Mouse (Mus musculus): Measurements from ENCODE around the gene Podnl1.

Gene Podnl1

DNA sequence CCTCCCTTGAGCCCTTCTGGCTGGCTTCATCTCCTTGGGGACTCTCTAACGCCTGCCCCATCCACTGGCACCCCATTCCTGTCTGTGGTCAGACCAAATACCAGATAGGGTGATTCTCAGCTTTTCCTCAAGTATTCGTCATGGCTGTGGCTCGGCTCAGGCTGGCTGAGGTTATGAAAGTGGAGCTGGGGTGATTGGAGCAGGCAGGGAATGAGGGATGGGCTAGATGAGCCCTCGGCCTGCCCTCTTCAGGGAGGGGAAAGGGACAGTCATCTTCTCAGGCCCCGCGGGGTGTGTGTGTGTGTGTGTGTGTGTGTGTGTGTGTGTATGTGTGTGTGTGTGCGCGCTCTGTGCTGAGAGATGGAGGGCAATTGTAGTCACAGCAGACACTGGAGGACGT is at the start of gene Podnl1:
Podnl1 (plus strand) TSS at position 334 of the 400 bp plus-strand sequence.
- no peak for DNase-seq

DNA sequence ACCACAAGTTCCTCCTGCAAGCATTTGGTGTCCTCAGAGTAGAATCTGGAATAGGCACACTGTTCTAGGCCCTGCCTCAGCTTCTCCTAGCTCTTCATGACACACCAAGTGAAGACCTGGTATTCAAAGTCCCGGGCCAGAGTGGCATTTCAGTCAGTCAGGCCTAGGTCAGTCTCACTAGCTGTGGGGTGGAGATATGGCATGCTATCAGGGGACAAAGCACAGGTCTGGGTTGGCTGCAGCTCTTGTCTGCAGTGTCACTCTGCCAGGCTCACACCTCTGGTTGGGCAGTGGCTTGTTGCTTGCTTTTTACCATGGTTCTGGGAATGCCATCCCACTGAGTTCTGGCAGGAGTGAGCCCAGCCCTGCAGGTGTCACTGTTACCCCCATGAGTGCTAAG is 49.4 kb upstream of the Podnl1 start:
- no peak for DNase-seq

DNA sequence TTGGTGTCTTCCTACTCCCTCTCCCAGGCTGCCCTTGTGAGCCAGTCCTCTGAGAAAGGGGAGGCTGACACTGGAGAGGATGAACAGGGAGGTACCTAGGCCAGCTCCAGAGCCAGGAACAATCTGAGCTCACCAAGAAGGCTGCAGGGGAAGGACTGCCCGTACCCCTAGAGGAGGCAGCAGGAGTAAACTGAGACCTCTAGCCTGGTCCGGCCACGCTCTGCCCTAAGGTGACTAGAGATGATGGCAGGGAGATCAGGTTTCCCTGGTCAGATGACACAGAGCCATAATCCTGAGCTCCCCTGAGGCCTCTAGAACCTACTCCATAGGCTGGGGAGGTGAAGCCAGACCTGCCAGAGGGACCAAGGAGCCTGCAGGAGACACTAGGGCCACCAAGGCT is 48.9 kb upstream of the Podnl1 start:
- no peak for DNase-seq

DNA sequence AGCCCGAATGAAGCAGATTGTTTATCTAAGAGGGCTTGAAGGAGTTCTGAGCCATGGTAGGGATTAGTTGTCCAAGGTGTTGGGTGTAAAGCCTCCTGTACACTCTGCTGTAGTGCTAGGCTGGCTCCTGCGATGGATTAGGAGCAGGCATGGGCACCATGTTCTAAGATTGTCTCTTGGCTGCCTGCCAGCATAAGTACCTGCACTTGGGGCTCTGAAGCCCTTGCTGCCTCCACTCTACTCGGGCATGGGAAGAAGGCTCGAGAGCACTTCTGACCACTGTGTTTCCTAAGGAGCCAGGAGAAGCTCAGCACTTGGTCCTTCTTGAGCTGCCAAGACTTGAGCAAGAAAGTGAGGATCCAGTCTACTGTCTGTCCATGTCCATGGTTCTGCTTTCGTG is 46.6 kb upstream of the Podnl1 start:
- DNase-seq, result no peak

DNA sequence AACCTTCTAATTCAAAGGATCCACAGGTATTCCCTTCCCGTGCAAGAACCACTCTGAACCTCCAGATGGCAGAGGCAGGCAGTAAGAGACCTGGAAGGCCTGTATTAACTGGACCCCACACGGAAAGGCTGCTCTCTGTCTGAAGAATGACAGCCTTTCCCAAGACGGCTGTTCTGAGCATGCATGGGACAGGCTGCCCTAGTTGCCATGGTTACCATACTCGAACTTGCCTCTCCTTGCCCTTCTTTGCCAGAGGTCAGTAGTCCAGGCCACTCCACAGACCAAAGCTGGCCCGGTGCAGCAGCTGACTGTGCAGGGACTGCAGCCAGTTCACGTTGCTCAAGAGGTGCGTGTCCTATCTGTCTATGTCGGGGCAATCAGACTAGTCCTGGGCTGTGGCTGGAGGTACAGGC is 42.0 kb upstream of the Podnl1 start:
- DNase-seq, result no peak

DNA sequence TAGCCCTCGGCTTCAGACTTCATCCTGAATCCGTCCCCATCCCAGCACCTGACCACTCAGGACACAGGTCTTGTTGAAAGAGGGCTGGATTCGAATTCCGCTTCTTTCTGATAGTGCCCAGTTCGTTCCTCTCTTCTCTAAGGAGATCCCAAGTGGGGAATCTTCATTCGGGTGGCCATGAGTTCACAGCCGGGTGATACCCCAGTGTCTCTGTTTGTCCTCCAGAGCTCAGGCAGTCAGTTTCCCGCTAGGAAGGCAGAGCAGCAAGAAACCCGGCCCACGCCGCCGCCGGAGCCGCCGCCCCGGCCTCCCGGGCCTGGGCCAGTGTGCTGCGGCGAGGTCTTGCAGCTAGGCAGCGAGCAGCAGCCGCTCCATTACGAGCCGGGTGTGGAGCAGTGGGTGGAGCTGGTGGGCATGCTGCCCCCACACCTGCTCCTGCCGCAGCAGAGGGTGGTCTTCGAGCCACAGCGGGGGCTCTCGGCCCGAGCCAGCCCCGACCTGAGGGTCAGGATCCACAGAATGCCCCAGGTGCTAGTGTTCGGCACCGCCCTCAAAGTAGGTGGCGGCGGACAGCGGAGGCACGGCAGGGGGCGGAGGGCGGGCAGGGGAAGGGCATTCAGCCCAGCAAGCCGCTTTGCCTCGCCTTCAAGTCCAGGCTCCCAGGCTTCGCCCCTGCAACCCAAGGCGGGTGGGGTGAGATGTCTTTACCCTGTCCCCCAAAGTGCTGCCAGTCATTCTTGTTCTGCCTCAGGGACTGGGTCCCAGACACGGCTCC is 41.3 kb upstream of the Podnl1 start:
- no peak for DNase-seq

DNA sequence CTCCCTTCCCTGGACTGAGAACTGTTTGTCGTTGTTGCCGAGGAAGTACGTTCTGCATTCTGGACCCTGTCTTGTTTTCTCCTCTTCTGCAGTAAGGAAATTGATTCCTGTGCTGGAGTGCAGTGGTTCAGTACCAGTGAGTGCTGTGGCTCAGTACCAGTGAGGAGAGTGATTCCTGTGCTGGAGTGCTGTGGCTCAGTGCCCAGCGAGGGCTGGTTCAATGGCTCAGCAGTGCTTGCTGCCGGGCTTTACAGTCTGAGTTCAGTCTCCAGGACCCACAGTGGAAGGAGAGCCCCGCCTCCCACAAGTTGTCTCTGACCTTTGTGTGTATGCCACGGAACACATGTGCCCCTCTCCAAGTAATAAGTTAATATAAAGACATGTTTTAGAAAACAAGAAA is 38.6 kb upstream of the Podnl1 start:
- no peak for DNase-seq

DNA sequence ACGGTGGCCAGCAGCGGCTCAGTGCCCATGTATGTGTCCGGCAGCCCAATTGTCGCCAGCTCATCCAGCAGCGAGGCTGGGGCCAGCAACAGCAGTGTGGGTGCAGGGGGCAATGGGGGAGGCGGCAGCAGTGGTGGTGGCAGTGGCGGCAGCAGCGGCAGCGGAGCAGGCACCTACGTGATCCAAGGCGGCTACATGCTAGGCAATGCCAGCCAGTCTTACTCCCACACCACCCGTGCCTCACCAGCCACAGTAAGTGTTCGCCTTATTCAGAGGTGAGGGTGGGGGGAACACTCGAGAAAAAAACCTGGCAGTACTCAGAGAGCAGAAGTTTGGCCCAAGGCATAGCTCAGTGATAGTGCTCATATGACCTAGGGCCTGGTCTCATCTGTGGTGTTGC is 38.0 kb upstream of the Podnl1 start:
- no peak for DNase-seq

DNA sequence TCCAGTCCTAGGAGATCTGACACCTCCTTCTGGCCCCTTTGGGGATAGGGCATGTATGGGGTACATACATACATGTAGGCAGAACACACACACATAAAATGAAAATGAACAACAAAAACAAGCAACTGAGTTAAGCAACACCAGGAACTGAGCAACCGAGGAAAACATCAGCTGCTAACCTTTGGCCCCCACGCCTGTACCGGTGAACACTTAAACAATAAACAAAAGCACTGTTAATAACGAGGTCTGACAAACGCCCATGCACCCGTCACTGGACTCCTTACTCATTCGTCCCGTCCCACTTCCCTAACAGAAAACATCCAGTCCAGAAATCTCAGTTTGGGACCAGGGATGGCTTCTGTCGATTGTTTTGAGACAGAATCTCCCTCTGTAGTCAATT is 36.5 kb upstream of the Podnl1 start:
- no peak for DNase-seq

DNA sequence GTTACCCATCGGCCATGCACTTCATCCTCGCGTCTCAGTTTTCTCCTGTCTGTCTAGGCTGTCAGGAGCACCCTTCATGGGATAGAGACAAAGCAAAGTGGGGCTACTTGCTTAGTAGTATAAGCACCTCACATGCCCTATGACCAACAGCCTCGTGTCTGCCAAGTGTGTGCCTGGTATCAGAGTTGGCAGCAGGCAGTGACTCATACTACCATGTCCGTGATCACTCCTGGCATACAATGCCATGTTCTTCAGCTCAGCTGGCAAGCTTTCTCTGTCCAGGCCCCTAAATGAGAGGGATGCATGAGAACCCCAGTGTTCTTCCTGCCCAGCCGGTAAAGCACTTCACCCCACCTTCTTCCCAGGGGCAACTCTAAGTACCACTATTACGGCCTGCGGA is 35.2 kb upstream of the Podnl1 start:
- DNase-seq, result no peak

DNA sequence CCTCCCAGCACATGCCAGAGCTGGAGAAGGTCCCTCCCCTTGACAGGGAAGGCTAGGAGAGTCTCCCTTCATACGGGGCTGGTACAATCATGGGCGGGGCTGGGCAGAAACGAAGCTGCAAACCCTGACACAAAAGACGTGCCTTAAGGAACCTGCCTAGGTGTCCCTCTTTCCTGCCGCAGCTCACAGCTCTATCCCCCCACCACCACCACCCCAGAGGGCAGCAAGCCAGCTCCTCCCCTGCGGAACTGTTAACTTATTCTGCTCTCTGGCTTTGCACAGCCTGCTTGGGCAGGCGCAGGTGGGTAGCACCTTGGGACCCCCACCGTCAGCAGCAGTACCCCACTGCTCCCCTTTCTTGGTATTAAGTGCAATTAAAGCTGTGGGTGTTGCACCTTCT is 29.7 kb upstream of the Podnl1 start:
- DNase-seq, result no peak

DNA sequence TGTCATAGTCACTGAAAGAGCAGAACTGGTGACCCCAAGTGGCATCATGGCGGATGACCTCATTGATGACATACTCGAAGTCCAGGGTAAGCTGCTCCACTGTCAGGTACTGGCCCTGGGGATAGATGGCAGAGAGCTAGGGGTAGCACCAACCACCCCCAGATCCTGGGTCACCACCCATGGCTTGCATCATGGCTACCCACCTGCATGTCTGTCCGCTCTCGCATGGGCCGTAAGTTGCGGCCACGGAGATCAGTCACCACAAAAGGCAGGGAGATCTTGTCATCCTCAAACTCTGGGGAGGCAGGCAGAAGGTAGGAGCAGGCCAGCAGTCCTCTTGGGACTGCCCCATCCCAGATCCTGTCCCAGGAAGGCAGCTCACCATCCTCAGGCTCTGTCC is 27.4 kb upstream of the Podnl1 start:
- DNase-seq, result no peak

DNA sequence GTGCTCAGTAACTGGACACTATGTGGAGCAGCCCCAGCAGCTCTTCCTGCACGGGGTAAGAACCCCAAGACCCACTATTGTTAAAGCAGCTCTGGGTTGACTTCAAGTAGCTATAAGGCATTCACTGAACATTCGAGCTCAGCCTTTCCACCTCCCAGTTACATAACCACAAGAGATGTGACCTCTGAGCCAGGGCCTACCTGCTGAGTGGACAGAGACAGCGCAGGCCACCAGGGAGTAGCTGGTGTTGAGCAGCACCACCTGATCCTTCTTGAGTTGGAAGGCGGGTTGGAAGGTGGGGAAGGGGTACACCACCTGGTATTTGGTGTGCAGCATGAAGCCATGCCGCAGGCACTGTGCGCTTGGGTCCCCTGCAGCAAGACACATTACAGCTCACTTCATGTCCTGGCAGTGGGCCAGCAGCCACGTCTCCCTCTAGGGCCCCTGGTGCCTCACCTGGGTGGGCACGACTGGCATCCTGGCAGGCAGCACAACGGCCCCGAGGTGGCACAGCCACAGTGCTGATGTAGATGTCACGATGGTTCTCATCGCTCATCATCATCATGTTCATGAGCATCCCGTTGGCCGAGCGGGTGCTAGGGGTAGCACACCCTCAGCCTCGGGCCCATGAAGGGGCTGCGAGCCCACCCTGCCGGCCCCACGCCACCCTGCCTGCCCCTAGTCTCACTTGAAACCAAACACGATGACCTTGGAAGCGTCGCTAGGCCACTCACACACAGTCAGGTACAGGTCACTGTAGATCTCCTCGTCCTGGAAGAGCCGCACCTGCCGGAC is 24.1 kb upstream of the Podnl1 start:
- DNase-seq, result no peak

DNA sequence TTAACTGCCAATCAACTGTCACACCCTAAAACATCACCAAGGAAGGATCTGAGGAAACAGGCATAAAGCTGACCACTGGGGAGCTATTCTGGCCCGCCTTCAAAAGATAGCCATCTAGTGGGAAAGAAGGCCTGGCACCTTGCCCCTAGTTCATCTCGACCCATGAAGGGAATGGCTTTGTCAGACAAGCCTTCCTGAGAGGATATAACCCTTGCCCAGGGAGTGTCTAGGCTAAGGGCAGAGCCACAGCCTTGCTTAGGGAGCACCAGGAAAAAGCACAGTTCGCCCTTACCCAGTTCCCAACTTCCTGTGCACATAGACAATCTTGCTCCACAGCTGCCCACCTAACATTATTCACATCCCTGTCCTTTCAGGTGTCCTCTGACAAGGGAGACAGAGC is 22.2 kb upstream of the Podnl1 start:
- DNase-seq, result no peak

DNA sequence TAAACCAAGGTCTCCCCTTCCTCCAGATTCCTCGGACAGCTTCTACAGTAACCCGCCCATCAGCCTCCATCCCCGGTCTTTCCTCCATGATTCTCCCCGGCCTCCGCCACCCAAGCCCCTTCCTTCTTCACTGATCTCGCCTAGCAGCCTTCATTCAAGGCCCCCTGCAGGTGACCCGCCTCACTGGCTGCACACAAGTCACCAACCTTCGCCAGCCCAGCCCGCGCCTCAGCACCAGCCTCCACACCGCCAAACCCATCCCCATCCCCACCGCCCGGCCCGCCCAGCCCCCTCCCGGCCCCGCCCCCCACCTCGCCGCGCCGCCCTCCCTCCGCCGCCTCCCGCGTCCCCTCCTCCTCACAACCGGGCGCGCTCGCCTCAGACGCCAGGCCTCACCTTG is 21.6 kb upstream of the Podnl1 start:
- no peak for DNase-seq

DNA sequence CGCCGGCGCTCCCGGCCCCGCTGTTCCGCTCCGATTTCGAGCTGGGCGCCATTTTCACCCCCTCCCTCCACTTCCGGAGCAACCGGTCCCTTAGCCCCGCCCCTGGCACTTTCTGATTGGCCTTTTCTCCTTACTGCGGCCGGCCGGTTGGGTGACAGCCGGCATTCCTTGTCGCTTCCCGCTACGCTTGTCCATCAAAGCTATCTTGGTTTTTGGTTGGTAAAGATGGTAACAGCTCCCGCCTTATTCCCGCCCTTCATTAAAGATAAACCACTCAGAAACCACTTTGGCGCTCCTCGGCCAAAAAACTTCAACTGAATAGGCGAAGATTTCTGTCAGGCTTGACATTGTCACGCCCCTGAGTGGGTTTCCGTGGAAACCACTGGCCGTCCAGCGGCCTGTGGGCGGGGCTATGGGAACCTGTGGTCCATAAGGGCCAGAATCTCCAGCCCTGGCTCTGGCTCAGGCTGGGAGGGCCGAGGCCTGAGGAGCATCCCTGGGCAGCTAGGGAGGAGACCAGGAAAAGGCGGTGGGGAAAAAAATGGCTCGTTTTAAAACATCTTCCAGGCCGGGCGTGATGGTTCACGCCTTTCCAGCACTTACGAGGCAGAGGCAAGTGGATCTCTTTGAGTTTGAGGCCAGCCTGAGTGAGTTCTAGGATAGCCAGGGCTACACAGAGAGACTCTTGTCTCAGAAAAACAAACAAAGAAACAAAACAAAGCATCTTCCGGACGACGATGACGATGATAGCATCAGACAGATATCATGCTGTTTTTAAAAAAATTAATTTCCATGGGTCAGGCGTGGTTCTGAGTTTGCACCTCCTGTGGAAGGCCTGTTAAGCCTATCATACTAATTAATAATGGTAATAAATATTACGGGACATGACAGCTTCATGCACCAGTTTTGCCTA is 20.8 kb upstream of the Podnl1 start, which contains the start of gene Dcaf15:
Dcaf15 (minus strand) TSS at position 72 of the 913 bp plus-strand sequence.
- DNase-seq, result peak; percentile 99

DNA sequence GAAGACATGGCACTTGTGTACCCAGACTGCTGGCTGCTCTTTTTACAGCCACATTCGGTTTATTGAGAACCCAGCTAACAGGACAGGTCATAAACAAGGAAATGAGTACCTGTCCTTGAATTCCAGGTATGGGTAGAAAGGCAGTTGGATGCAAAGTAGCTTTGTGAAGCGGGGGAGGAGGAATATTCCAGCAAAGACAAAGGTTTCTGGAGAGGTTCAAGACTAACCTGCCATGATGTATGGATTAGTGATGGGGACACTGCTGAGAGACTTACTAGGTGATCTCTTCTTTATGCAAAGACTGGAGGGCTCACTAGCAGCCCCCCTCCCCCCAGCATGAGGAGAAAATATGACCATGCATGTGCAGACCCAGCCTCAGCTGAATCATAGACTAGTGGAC is 20.1 kb upstream of the Podnl1 start:
- DNase-seq, result no peak

DNA sequence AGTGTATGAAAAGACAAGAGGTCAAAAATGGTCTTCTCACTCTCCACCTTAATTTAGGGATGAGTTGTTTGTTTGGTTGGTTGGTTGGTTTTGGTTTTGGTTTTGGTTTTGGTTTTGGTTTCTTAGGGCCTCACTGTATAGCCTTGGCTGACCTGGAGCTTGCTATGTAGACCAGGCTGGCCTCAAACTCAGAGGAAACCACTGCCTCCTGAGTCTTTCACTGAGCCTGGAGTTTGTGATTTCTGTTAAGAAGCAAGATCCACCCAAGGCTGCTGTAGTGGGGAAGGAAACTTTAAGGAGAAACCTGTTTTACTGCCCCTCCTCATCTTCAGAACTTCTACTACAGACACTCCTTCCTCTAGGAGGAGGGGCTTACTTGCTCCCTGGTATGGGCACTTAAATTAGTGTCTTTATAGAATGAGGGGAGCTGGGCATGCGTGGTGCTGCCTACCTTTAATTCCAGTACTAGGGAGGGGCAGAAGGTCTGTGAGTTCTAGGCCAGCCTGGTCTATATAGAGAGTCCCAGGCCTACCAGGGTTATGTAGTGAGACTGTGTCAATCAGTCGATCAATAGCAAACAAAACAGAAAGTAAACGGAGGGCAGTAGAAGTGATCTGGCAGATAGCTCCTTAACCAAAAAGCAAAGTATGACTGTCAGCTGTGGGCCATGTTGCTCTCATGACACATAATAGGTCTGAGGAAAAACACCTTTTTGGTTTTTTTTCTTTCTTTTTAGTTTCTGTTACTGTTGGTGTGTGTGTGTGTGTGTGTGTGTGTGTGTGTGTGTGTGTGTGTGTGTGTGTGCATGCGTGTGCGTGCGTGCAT is 19.4 kb upstream of the Podnl1 start:
- no peak for DNase-seq

DNA sequence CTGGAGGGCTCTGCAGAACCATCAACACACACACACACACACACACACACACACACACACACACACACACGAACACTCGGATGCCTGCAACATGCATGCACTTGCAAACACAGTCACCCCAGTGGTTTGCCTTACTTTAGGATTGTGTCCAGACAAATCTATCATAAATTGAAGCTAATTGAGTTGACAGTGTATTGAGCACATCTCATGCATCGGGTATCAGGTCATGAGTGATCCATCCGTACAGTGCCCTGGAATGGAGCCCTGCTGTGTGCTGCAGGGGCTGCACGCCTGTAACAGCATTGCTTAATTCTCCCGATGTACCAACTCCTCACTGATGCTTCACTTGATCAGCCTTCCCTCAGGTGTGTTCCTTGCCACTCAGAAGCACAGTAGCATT is 10.1 kb upstream of the Podnl1 start:
- no peak for DNase-seq

DNA sequence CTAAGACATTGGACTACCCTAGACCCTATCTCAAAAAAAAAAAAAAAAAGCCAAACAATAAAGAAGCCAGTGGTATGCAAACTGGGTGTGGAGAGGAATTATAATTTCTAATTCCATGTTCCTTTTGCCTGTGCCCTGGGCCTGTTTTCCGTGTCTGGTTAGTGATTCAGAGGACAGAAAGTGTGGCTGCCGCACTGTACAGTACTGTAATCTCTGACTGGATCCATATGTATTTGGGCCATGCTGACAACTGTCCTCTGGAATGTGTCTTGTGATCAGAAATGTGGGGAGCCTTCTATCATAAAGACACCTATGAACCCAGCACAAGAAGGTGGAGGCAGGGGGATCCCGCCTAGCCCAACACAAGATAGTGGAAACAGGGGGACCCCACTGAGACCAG is 3.6 kb upstream of the Podnl1 start:
- DNase-seq, result no peak

DNA sequence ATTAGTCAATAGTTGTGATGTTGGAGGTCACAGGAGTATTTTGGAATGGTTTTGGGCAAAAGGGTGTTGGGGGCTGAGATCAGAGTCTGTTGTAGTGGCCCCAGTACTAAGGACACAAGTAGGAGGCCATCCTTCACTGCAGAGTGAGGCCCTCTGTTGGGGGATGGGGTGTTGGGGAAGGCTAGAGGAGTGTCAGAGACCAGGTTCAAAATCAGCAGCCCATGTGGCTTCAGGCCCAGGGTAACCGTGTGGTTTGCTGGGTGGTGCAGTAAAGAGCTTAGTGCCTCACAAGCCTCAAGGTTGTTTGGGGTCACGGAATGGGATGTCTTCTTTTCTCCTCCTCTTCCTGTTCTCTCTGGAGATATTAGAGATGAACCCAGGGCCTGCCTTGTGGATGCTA is 953 bp downstream of the Podnl1 start:
- DNase-seq, result no peak

DNA sequence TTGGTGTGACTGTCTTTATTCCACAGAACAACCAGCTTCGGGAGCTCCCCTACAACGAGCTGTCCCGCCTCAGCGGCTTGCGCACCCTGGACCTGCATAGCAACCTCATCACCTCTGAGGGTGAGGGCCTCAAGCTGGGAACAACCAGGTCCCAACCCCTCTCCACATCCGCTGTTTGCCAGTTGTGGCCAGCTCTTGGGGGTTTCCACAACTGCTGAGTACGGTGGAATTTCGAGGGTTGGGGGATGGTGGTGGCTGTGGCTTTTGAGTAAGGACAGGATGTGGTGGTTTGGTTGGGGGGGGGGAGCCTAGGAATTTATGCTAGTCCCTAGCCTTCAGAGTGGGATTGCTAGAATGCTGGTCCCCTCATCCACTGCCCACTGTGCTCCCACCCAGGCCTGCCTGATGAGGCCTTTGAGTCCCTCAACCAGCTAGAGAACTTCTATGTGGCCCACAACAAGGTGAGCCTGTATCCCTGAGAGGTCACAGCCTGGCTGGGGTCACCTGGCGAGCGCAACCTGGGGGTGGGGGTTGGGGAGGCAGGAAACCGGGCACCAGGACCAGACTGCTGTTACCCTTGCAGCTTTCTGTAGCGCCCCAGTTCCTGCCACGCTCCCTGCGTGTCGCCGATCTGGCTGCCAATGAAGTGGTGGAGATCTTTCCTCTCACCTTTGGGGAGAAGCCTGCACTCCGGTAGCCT is 1.6 kb downstream of the Podnl1 start:
- no peak for DNase-seq

All from layer of hippocampus, adult 9-11 months (tissue).